Mouse (Mus musculus): ENCODE data around the gene Enc1.

- TF ChIP-seq POLR2A (IDR thresholded peaks at IDR 0.05; ENCODE audit: control insufficient read depth, low read depth, low read length), result no peak
- no peak for TF ChIP-seq CTCF (IDR thresholded peaks at IDR 0.05; ENCODE audit: control insufficient read depth, insufficient read depth, insufficient replicate concordance, low read depth, low read length)
Observed at GRCm38 (mm10) chr13:97254564-97255164, 13.8 kb downstream of the Enc1 start.

Measured in testis, adult 2 months (tissue).